Mouse (Mus musculus) embryonic stem cell, embryonic (primary cell): ENCODE measurements at regions not wholly inside any gene's neighbourhood (a gene's known extent, or its start where the extent isn't known, plus 50 kb on each side); places are given as distances from the start of the nearest gene placed in this dataset.

ENCODE experiments used
- CTCF ChIA-PET, 4 experiments: fragments of 300-600 bp in 2 of 4; fragments of 350-600 bp in 2 of 4; sonication (Branson Sonifier 250); formaldehyde crosslinking; loops; one replicate each; lab custom pipeline; 2022; ENCODE audit warnings: inconsistent platforms in 2 of 4; lab: Charles Lee
- POLR2A ChIA-PET, 4 experiments: fragments of 300-600 bp in 2 of 4; fragments of 350-600 bp in 2 of 4; sonication (Branson Sonifier 250); formaldehyde crosslinking; loops; one replicate each; lab custom pipeline; 2022; ENCODE audit warnings: antibody characterized with exemption in 4 of 4, inconsistent platforms in 1 of 4; lab: Charles Lee

- CTCF ChIA-PET = no interaction called here
- POLR2A ChIA-PET = no interaction called here
Measured at GRCm38 (mm10) chr2:133467170-133468168, 84.5 kb upstream of the Bmp2 start.

GRCm38 (mm10) chr2:133472966-133473744 is 78.8 kb upstream of the Bmp2 start:
- POLR2A ChIA-PET = no interaction called here
- CTCF ChIA-PET = no interaction called here

- CTCF ChIA-PET = no interaction called here
- POLR2A ChIA-PET = no interaction called here
Measured at GRCm38 (mm10) chr2:133474174-133474573, 77.8 kb upstream of the Bmp2 start.

- POLR2A ChIA-PET = no interaction called here
- CTCF ChIA-PET = no interaction called here
Measured at GRCm38 (mm10) chr2:133480870-133481269, 71.1 kb upstream of the Bmp2 start.

GRCm38 (mm10) chr2:133481305-133481704 is 70.7 kb upstream of the Bmp2 start:
- ChIA-PET CTCF (no interaction called here), POLR2A (no interaction called here)

- POLR2A ChIA-PET = no interaction called here
- CTCF ChIA-PET = no interaction called here
Measured at GRCm38 (mm10) chr2:133481785-133482184, 70.2 kb upstream of the Bmp2 start.

- CTCF ChIA-PET = no interaction called here
- POLR2A ChIA-PET = no interaction called here
Measured at GRCm38 (mm10) chr2:133495443-133495842, 56.5 kb upstream of the Bmp2 start.

GRCm38 (mm10) chr2:133496389-133496788 is 55.6 kb upstream of the Bmp2 start:
- ChIA-PET CTCF (no interaction called here), POLR2A (no interaction called here)

- POLR2A ChIA-PET = no interaction called here
- CTCF ChIA-PET = no interaction called here
Measured at GRCm38 (mm10) chr2:133497071-133497470, 54.9 kb upstream of the Bmp2 start.

- ChIA-PET POLR2A (interaction anchor here in 1 of 4 experiments (0.8 kb wide), 1 partner anchor 9 kb away, joined by 3 read pairs; no protein-coding TSS in a partner anchor), CTCF (no interaction called here)
Measured at GRCm38 (mm10) chr2:133497541-133498185, 54.3 kb upstream of the Bmp2 start.

- ChIA-PET POLR2A (interaction anchor here in 1 of 4 experiments (0.8 kb wide), 1 partner anchor 9 kb away, joined by 3 read pairs; no protein-coding TSS in a partner anchor), CTCF (no interaction called here)
Measured at GRCm38 (mm10) chr2:133498186-133498571, 53.8 kb upstream of the Bmp2 start.

- CTCF ChIA-PET = no interaction called here
- POLR2A ChIA-PET = interaction anchor here in 1 of 4 experiments (0.8 kb wide), 1 partner anchor 10 kb away, joined by 3 read pairs; no protein-coding TSS in a partner anchor
Measured at GRCm38 (mm10) chr2:133498717-133499143, 53.2 kb upstream of the Bmp2 start.

GRCm38 (mm10) chr2:133499904-133500303 is 52.1 kb upstream of the Bmp2 start:
- CTCF ChIA-PET = no interaction called here
- POLR2A ChIA-PET = no interaction called here
